8 mouse cellular contexts compared by ENCODE assay signal in the genomic region with DNA sequence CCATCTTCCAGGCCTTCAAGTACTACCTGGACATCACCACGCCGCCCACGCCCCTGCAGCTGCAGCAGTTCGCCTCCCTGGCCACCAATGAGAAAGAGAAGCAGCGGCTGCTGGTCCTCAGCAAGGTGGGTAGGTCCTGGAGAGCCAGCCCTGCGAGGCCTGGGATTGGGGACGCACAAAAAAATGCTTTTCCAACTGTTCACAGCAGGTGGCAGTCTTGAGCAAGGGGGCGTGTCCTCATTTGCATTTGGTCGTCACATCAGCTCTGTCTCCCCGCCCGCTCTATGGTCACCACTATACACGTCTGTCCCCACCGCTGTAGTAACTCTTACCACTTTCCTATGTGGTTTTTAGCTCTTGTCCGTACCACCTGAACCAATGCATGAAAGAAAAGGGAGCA. TPM values are rescaled to one million over a fixed set of nuclear protein-coding genes. Genes with fewer than 3 reads are reported as not detected.
DNase-seq lines count a peak whose midpoint lies in the region; ATAC-seq and TF ChIP-seq lines count a peak whose summit lies in the region.

No protein-coding gene starts in this region.

- H3K27me3 ChIP-seq in heart, adult 2 months (ENCODE audit: control insufficient read depth, insufficient read depth, low read length), result no peaks in the 10 kb centered on the region
- no peaks in the 10 kb centered on the region; the same call in 1 of the 2 replicates for H3K27me3 ChIP-seq in neural tube, embryonic 14.5 days (ENCODE audit: control insufficient read depth, insufficient read depth, low read length)

- H3K9ac ChIP-seq in heart, adult 2 months (ENCODE audit: low read depth, low read length), result no peak overlapping the region
- H3K9ac ChIP-seq in neural tube, embryonic 14.5 days (replicated peaks; ENCODE audit: low read depth, low read length), result no peak overlapping the region

- no peak for TF ChIP-seq POLR2A in heart, adult 2 months (IDR thresholded peaks at IDR 0.05; ENCODE audit: insufficient read depth, low read depth, low read length)
- TF ChIP-seq POLR2A in lung, adult 2 months (IDR thresholded peaks at IDR 0.05; ENCODE audit: borderline replicate concordance, extremely low read depth, low read depth, low read length), result no peak

- ATAC-seq in neural tube, embryonic 14.5 days (ENCODE audit: low read depth), result no peak

- H3K4me2 ChIP-seq in neural tube, embryonic 14.5 days (ENCODE audit: low read depth, low read length), result peak overlapping the region; percentile 31; the same call in 1 of the 2 replicates

- H3K4me3 ChIP-seq in heart, adult 2 months, result no peak overlapping the region
- peak overlapping the region; percentile 1 for H3K4me3 ChIP-seq in lung, adult 2 months (replicated peaks; ENCODE audit: extremely low read depth, low read depth, low read length)
- no peak overlapping the region for H3K4me3 ChIP-seq in neural tube, embryonic 14.5 days (ENCODE audit: low read depth, low read length)

- H3K79me2 ChIP-seq in heart, adult 2 months (replicated peaks; ENCODE audit: control insufficient read depth, insufficient read depth, low read length), result no peaks in the 10 kb centered on the region

- H3K4me1 ChIP-seq in heart, adult 2 months (ENCODE audit: control insufficient read depth, insufficient read depth, low read length), result no peaks in the 10 kb centered on the region
- no peaks in the 10 kb centered on the region for H3K4me1 ChIP-seq in lung, adult 2 months (ENCODE audit: control insufficient read depth, insufficient read depth, low read length)
- no peaks in the 10 kb centered on the region for H3K4me1 ChIP-seq in neural tube, embryonic 14.5 days (ENCODE audit: control insufficient read depth, insufficient read depth, low read length)

- intact Hi-C loops in heart, adult 2 months (cut with DNase I), result loop anchor here (5.0 kb wide), 1 partner anchor 64 kb away; no protein-coding TSS in a partner anchor

- H3K9me3 ChIP-seq in neural tube, embryonic 14.5 days (ENCODE audit: control insufficient read depth, low read length), result no peaks in the 10 kb centered on the region

- TF ChIP-seq EP300 in heart, adult 2 months (IDR thresholded peaks at IDR 0.05; ENCODE audit: insufficient read depth, low read depth, low read length), result no peak

- peak; percentile 70 to 74 for DNase-seq in B cell, adult 2 months
- peak; percentile 62 for DNase-seq in Muller cell, postnatal 12 days (ENCODE audit: inconsistent ontology term)
- DNase-seq in embryo, embryonic 11 days, result peak; percentile 77
- peak; percentile 44 to 69 for DNase-seq in heart, adult 2 months
- DNase-seq in kidney, adult 18-20 months, result peak; percentile 70
- peak; percentile 63 for DNase-seq in lung, adult 2 months
- peak; percentile 80 for DNase-seq in thymus, postnatal 4 days

- H3K27ac ChIP-seq in heart, adult 2 months, result no peak overlapping the region
- no peak overlapping the region for H3K27ac ChIP-seq in neural tube, embryonic 14.5 days (ENCODE audit: low read depth, low read length)

- 15% methylated on average over 14 of the region's 14 CpGs for WGBS in heart, adult 2 months
- 16% methylated on average over 14 of the region's 14 CpGs for WGBS in lung, adult 2 months
- 11% methylated on average over 14 of the region's 14 CpGs for WGBS in neural tube, embryonic 14.5 days

- no peaks in the 10 kb centered on the region for H3K36me3 ChIP-seq in heart, adult 2 months (ENCODE audit: control insufficient read depth, insufficient read depth, low read length)
- no peaks in the 10 kb centered on the region for H3K36me3 ChIP-seq in neural tube, embryonic 14.5 days (ENCODE audit: control insufficient read depth, insufficient read depth, low read length)

- peak; percentile 78 for TF ChIP-seq CTCF in heart, adult 2 months (IDR thresholded peaks at IDR 0.05)
- TF ChIP-seq CTCF in lung, adult 2 months (IDR thresholded peaks at IDR 0.05; ENCODE audit: insufficient read depth, low read length), result peak; percentile 84

RNA-seq across cellular contexts. Expression of a gene that starts 38.3 kb away (rescaled TPM):
- 10 to 100 TPM; 34.1 to 37.8 TPM for total RNA-seq in heart, adult 2 months (2021)
- polyA plus RNA-seq in heart, adult 2 months (2012; rRNA removed), result 33.6 and 38.5 TPM in 2 replicates
- polyA plus RNA-seq in lung, adult 2 months (2012; rRNA removed), result 31.9 and 33.9 TPM in 2 replicates
- polyA plus RNA-seq in neural tube, embryonic 14.5 days (2014; fragmentation: Nextera tagmentation; extraction: Ambion mirVana), result 143 and 159 TPM in 2 replicates
